Mouse (Mus musculus) urinary bladder, adult 2 months (tissue): ENCODE measurements at regions not wholly inside any gene's neighbourhood (a gene's known extent, or its start where the extent isn't known, plus 50 kb on each side); places are given as distances from the start of the nearest gene placed in this dataset.

Source experiments
- DNase-seq: peaks from one replicate; pipeline ENCODE4 v3.0.0; 2022; ENCODE audit warnings: low spot score

GRCm38 (mm10) chrX:11387200-11387940 lies 59.7 kb downstream of the H2al1j start:
- DNase-seq = no peak

DNA sequence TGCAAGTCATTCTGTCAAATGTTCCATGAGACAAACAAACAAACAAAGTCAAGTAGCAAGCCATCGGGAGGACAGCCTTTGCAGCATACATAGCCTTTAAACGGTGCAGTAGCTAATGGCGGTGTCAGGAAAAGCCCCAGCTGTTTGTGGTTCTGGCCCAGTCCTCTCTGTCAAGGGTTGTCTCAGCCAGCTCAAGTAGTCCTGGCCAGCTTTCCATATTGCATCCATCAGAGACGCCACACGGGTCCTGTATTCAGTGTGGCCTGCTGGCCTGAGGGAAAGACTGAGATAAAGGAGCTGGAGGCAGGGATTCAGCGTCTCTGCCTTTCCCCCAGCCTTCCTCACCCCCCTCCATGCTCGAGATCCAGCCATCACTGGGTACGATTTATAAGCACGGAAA lies 61.2 kb downstream of the H2al1j start:
- DNase-seq = no peak

DNA sequence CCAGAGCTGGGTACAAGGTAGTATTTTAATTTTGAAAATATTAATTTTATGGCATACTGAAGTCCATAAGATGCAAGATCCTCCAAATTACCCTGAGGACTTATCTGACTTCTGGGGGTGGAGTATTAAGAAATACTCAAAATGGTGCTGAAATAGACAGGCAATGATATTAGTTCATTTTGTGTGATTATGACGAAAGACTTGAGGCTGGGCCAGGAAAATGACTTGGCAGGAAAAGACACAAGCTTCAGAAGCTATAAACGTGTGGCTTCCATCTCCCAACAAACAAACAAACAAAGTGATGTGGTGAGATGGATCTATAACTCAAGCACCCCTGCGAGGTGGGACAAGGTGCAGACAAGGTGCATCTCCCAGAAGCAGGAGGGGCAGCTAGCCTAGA lies 72.8 kb downstream of the H2al1j start:
- no peak for DNase-seq

GRCm38 (mm10) chrX:11404369-11404768 lies 76.7 kb downstream of the H2al1j start:
- no peak for DNase-seq

DNA sequence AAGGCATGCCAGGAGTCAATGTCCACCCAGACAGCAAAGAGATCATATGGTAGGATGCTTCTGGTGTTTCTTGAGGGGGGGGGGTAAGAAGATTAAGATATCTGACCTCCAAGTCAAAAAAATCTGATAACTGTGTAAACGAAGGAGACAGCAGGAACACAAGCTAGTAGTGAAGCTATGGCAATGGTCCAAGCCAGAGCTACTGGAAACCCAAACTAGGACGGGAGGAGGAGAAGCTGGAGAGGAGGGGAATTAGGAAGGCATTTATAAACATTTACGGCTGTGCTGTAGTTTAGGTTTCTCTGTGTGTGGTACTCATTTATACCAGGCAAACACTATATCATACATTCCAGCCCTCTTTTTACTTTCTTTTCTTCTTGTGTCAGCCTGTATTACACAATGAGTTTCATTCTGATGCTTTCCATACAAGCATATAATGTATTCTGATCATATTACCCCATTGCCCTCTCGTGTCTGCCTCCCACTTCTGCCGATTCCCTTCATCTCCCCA lies 84.7 kb downstream of the H2al1j start:
- no peak for DNase-seq

DNA sequence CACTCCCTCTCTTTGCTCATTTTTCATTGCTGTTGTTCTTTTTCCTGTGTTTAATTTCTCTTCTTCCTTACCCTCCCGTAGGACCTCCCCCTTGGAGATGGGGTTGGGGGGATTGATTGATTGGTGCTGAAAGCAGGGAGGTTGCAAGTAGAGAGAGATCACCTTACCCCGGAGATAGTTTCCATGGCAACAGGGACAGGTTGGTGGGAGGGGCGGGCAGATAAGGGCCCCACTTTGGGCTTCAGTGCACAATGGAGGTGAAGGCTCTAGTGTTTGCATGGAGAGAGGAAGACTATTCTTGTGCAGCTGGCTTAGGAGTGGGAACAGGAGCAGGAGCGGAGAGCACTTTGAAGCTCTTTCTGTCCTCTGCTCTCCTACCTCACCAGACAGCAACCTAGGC lies 88.0 kb downstream of the H2al1j start:
- no peak for DNase-seq

DNA sequence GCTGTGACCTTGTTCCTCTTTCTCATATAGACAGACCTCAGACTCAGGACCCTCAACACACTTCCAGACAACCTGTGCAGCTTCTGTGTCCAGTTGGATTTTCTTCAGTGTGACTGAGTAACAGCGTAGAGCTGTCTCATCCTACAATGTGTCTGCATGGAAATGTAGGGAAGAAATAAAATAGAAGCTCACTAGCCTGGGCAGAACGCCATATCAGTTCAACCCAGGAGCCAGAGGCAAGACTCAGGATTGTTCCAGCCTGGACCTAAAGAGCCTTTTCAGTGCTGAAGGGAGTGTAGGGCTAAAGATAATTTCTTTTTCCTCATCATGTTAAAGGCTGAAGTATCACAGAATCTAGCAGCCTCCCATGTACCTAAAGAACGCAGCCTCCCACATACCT lies 88.9 kb downstream of the H2al1j start:
- DNase-seq = no peak

GRCm38 (mm10) chrX:11417861-11418260 lies 90.2 kb downstream of the H2al1j start:
- no peak for DNase-seq

- no peak for DNase-seq
Measured at GRCm38 (mm10) chrX:11418261-11418660, 90.6 kb downstream of the H2al1j start.

GRCm38 (mm10) chrX:11419162-11419631 lies 91.6 kb downstream of the H2al1j start:
- no peak for DNase-seq

GRCm38 (mm10) chrX:11432403-11433004 lies 104.9 kb downstream of the H2al1j start:
- no peak for DNase-seq

DNA sequence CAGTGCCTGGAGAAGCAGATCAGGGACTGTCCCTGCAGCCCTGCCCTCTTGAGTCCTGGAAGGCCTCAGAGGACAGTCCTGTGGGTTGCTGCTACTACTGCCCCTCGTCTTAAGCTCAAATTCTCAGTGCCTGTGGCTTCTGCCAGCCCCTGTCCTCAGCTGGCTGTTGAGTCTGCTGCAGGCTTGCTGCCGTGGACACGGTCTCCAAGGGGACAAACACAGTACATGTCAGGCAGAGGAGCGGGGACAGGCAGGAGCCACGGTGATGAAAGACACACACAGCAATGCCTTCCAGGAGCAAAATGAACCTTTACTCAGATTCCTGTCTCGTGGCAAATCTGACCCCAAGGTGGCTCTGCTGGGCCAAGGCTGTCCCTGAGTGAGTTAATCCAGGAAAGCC lies 107.7 kb downstream of the H2al1j start:
- DNase-seq = no peak

DNA sequence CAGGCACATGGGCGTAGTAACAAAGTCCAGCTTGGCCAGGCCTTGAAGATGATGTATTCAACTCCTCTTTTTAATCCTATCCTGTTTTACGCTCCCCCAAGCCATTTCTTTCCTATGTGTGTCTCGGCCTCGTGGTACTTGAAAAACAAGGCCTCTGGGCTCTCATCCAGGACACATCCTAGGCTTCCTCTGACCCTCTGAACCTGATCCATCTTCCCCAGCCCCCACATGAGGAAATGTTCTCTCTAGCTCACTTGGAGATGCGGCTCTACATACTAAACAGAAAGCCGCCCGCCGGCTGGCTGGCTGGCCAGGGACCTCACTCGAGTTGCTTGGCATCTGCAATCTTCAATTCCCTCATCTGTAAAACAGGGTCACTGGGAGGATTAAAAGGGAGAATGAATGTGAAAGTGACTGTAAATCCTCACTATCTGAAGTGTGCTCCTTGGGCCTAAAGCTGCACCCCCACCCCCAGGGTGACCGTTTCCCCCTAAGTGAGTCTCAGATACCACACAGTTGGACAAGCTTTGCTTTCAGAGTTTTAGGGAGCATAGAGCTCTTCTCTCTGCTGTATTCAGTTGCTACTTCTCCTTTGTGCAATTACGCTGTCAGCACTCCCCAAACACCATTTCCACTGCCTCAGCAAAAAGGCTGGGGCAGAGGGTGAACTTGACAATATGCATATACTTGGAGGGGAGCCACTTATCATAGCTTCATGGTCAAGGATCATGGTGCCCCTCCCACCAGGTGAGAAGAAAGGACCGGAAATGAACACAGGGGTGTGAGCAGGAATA lies 109.7 kb downstream of the H2al1j start:
- no peak for DNase-seq

GRCm38 (mm10) chrX:11443543-11443942 lies 115.9 kb downstream of the H2al1j start:
- no peak for DNase-seq

- DNase-seq = no peak
Measured at GRCm38 (mm10) chrX:11444261-11444725, 116.7 kb downstream of the H2al1j start.

- DNase-seq = no peak
Measured at GRCm38 (mm10) chrX:11448711-11449110, 121.1 kb downstream of the H2al1j start.

- DNase-seq = no peak
Measured at GRCm38 (mm10) chrX:11458521-11458920, 130.9 kb downstream of the H2al1j start.

DNA sequence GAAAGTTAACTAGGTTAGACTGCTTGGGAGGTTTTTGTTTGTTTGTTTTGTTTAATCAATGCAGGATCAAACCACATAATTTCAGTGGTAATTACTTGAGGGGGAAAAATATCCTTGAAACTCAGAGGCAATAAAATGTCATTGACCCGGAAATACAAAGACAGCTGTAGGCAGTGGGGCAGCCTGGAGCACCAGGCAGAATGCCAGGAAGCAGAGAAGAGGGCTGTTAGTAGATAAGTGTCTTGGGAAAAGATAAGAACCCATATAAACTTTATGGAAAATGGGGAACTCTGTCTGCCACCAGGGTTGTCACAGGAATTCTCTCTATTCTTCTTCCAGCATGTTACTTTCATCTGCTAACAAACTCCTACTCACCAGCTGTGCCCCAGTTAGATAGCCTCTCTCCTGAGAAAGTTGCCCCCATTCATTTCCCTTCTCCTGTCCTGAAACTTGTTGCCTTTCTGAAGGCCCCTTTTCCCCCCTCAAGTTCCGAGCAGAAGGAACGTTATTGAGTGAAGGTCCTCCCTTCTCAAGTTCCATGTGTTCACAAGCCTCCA lies 136.4 kb downstream of the H2al1j start:
- no peak for DNase-seq

GRCm38 (mm10) chrX:11466191-11466590 lies 138.6 kb downstream of the H2al1j start:
- DNase-seq = no peak

- no peak for DNase-seq
Measured at GRCm38 (mm10) chrX:11479696-11480339, 152.2 kb downstream of the H2al1j start.

GRCm38 (mm10) chrX:11482141-11482540 lies 154.5 kb downstream of the H2al1j start:
- no peak for DNase-seq

GRCm38 (mm10) chrX:11486588-11486987 lies 159.0 kb downstream of the H2al1j start:
- DNase-seq = no peak
